8 mouse cellular contexts compared by ENCODE assay signal in genomic region chr16:30971950-30972541, GRCm38 (mm10).
DNase-seq lines count a peak whose midpoint lies in the region; ATAC-seq and TF ChIP-seq lines count a peak whose summit lies in the region.

No protein-coding gene starts in this region.

- no peak overlapping the region for H3K4me3 ChIP-seq in bone marrow macrophage, adult 2 months (ENCODE audit: insufficient read depth, low read length)

- H3K4me1 ChIP-seq in bone marrow macrophage, adult 2 months (ENCODE audit: control insufficient read depth, insufficient read depth, low read length), result peaks cover 84% of the 10 kb centered on the region

- peak; percentile 47 for ATAC-seq in megakaryocyte, adult 5-6 weeks (ENCODE audit: poor library complexity, severe bottlenecking)
- no peak for ATAC-seq in erythroblast, adult 5-6 weeks (replicated peaks; ENCODE audit: low FRiP score, poor library complexity, severe bottlenecking)

- H3K27ac ChIP-seq in bone marrow macrophage, adult 2 months (ENCODE audit: insufficient read depth, low read depth, low read length), result peak overlapping the region; percentile 83

- no peak for TF ChIP-seq CTCF in bone marrow macrophage, adult 2 months (IDR thresholded peaks at IDR 0.05; ENCODE audit: low read depth, low read length)

- DNase-seq in layer of hippocampus, adult 11-12 months (ENCODE audit: low spot score), result peak; percentile 66
- DNase-seq in layer of hippocampus, postnatal 25 days (ENCODE audit: extremely low spot score in 1 of 2, low spot score in 1 of 2), result no peak
- DNase-seq in kidney, postnatal 10 days, result peak; percentile 66
- DNase-seq in urinary bladder, postnatal 10 days (ENCODE audit: low spot score), result no peak
- DNase-seq in gastrocnemius, adult 8-10 months (ENCODE audit: low spot score in 2 of 2), result no peak

- TF ChIP-seq POLR2A in bone marrow macrophage, adult 2 months (IDR thresholded peaks at IDR 0.05; ENCODE audit: borderline replicate concordance, low read depth, low read length), result no peak

Comparison
In these comparisons a context has a peak if more than half of its experiments do, and no peak if none do; other contexts are left out.
1. DNase-seq: peak in layer of hippocampus, adult 11-12 months (single experiment) and kidney, postnatal 10 days (single experiment); none in layer of hippocampus, postnatal 25 days (0 of 2), urinary bladder, postnatal 10 days (single experiment) and gastrocnemius, adult 8-10 months (0 of 2).